Mouse (Mus musculus): ENCODE data around the gene Lnx1. TPM values are rescaled to one million over a fixed set of nuclear protein-coding genes. Genes with fewer than 3 reads are reported as not detected.

The Lnx1 gene
- polyA plus RNA-seq (2014; fragmentation: Illumina TruSeq; extraction: RNeasy Lipid Tissue Mini Kit (QIAGEN cat#74804); ENCODE audit: insufficient read depth, low read depth, low replicate concordance): 1.9 TPM

DNA sequence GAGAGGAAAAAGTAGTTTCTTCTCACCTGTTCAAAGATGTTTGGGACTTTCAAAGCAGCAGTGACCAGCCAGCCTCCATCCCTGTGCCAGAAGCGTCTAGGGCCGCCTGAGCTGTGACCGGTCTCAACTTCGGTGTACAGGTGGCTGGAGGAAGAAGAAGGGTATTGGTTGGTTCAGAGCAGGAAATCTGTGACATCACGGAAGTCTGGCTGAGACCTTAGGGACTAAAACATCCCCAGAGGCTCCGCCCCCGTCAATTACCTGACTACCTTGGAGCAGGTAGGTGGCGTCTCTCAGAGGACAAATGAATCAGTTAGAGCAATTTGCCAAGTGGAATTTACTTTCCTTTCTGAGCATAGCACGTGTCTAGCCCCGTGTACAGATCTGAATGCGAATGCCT lies at the start of gene Lnx1:
Gene Lnx1 (minus strand): TSS at position 147 of the 400 bp plus-strand sequence.

Other genes with a start within 250 kb of the Lnx1 start
- gene Scfd2, start 171.2 kb downstream of the Lnx1 start, polyA plus RNA-seq (2014; fragmentation: Illumina TruSeq; extraction: RNeasy Lipid Tissue Mini Kit (QIAGEN cat#74804); ENCODE audit: insufficient read depth, low read depth, low replicate concordance): 6.4 TPM
- 16.8 TPM for gene Fip1l1, start 167.5 kb downstream of the Lnx1 start, polyA plus RNA-seq (2014; fragmentation: Illumina TruSeq; extraction: RNeasy Lipid Tissue Mini Kit (QIAGEN cat#74804); ENCODE audit: insufficient read depth, low read depth, low replicate concordance)

Measured in lung, adult 10 weeks (tissue).